Mouse (Mus musculus) midbrain, embryonic 14.5 days (tissue): ENCODE data around the gene Rasgef1a. TPM values are rescaled to one million over a fixed set of nuclear protein-coding genes. Genes with fewer than 3 reads are reported as not detected.
A peak's percentile ranks its signal among the peaks of the same experiment; 100 is the strongest.

Source experiments
- ATAC-seq: fragments of 200-750 bp; cut with Nextera tagmentation; 2 replicates; pipeline ENCODE4 v1.8.0; 2017; ENCODE audit warnings: moderate number of reproducible peaks, moderate library complexity; ENCODE audit not compliant: low FRiP score, low TSS enrichment
- DNase-seq: peaks from one replicate; pipeline ENCODE4 v3.0.0-alpha.2; 2015
- H3K27ac ChIP-seq: fragments of 300-500 bp; sonication (generic); replicated peaks from 2 replicates; pipeline ENCODE4 v1.5.1; 2014; ENCODE audit warnings: mild to moderate bottlenecking, low read depth, low read length, moderate library complexity
- H3K27me3 ChIP-seq: fragments of 300-500 bp; sonication (generic); 2 replicates; pipeline ENCODE4 v1.6.1; 2014; ENCODE audit warnings: low read length, control low read depth, mixed read lengths; ENCODE audit not compliant: control insufficient read depth, insufficient read depth
- H3K36me3 ChIP-seq: fragments of 300-500 bp; sonication (generic); 2 replicates; pipeline ENCODE4 v1.6.1; 2014; ENCODE audit warnings: low read length, control low read depth; ENCODE audit not compliant: control insufficient read depth, insufficient read depth
- H3K4me1 ChIP-seq: fragments of 300-500 bp; sonication (generic); 2 replicates; pipeline ENCODE4 v1.6.1; 2014; ENCODE audit warnings: mild to moderate bottlenecking, antibody characterized with exemption, low read length, control low read depth; ENCODE audit not compliant: control insufficient read depth, insufficient read depth
- H3K4me2 ChIP-seq: fragments of 300-500 bp; sonication (generic); 2 replicates; pipeline ENCODE4 v1.6.1; 2014; ENCODE audit warnings: mild to moderate bottlenecking, low read length, moderate library complexity
- H3K4me3 ChIP-seq: fragments of 300-500 bp; sonication (generic); replicated peaks from 2 replicates; pipeline ENCODE4 v1.5.1; 2014; ENCODE audit warnings: low read depth, low read length
- H3K9ac ChIP-seq: fragments of 300-500 bp; sonication (generic); replicated peaks from 2 replicates; pipeline ENCODE4 v1.6.1; 2014; ENCODE audit warnings: mild to moderate bottlenecking, low read length, moderate library complexity
- H3K9me3 ChIP-seq: fragments of 300-500 bp; sonication (generic); 2 replicates; pipeline ENCODE4 v1.6.1; 2016; ENCODE audit warnings: low read length, control low read depth, mixed read lengths; ENCODE audit not compliant: control insufficient read depth
- WGBS: fragments of 180-500 bp; shearing (Covaris S2); extraction: QIAGEN DNeasy Blood & Tissue Kit; methylation state at CpG from one replicate; pipeline ENCODE4 v1.1.7; 2014; 5-methylcytosine and 5-hydroxymethylcytosine counted together
- polyA plus RNA-seq: library from polyadenylated mRNA; unstranded; fragments of >200 nt; fragmentation: Nextera tagmentation; extraction: Ambion mirVana; gene quantifications from 2 replicates; pipeline ENCODE4 v1.2.1, GENCODE M21; 2014

Rasgef1a gene
- polyA plus RNA-seq, 1 experiment from 2014 or later = 2.1 TPM

- WGBS = 79% methylated on average over 5 of the region's 5 CpGs
- H3K4me1 ChIP-seq = peaks cover 11% of the 10 kb centered on the region; the same call in 1 of the 2 replicates
- H3K27ac ChIP-seq = no peak overlapping the region
- DNase-seq (no peak), ATAC-seq (no peak)
- no peak overlapping the region for H3K9ac ChIP-seq
- H3K36me3 ChIP-seq = no peaks in the 10 kb centered on the region
- no peaks in the 10 kb centered on the region for H3K9me3 ChIP-seq
- no peak overlapping the region for H3K4me2 ChIP-seq
- H3K4me3 ChIP-seq = no peak overlapping the region
- no peaks in the 10 kb centered on the region for H3K27me3 ChIP-seq
Measured at GRCm38 (mm10) chr6:118063266-118063665, 52.0 kb downstream of the Rasgef1a start.

- H3K9me3 ChIP-seq = no peaks in the 10 kb centered on the region
- ATAC-seq = peak; percentile 59; the same call in 1 of the 2 replicates
Measured at GRCm38 (mm10) chr6:118064968-118065530, 53.8 kb downstream of the Rasgef1a start.

GRCm38 (mm10) chr6:118065837-118066198 is 54.6 kb downstream of the Rasgef1a start:
- Histone ChIP-seq H3K36me3 (no peaks in the 10 kb centered on the region), H3K9me3 (no peaks in the 10 kb centered on the region), H3K4me1 (peaks cover 11% of the 10 kb centered on the region; the same call in 1 of the 2 replicates), H3K27ac (no peak overlapping the region), H3K4me3 (peak overlapping the region; percentile 47), H3K9ac (peak overlapping the region; percentile 70), H3K27me3 (no peaks in the 10 kb centered on the region), H3K4me2 (peak overlapping the region; percentile 98)
- peak; percentile 68 for DNase-seq
- ATAC-seq = 0 out of 2 replicates have a peak, but pooled peaks have one; percentile 3
- 0% methylated on average over 10 of the region's 12 CpGs for WGBS

More at GRCm38 (mm10) chr6:118064968-118065530, 53.8 kb downstream of the Rasgef1a start:
- Histone ChIP-seq H3K4me1 (peaks cover 11% of the 10 kb centered on the region; the same call in 1 of the 2 replicates), H3K4me3 (no peak overlapping the region), H3K9ac (no peak overlapping the region), H3K4me2 (peak overlapping the region; percentile 98), H3K36me3 (no peaks in the 10 kb centered on the region), H3K27me3 (no peaks in the 10 kb centered on the region), H3K27ac (no peak overlapping the region)
- DNase-seq = peak; percentile 85
- WGBS = 11% methylated on average over 7 of the region's 7 CpGs

- DNase-seq (peak; percentile 59), ATAC-seq (peak; percentile 64)
- Histone ChIP-seq H3K36me3 (no peaks in the 10 kb centered on the region), H3K4me3 (peak overlapping the region; percentile 47), H3K9me3 (no peaks in the 10 kb centered on the region), H3K27ac (no peak overlapping the region), H3K4me2 (peak overlapping the region; percentile 98), H3K27me3 (no peaks in the 10 kb centered on the region), H3K9ac (peak overlapping the region; percentile 70), H3K4me1 (peaks cover 11% of the 10 kb centered on the region; the same call in 1 of the 2 replicates)
- whole genome bisulfite sequencing = 3% methylated on average over 40 of the region's 40 CpGs
Measured at GRCm38 (mm10) chr6:118066199-118067081, 55.2 kb downstream of the Rasgef1a start.

- H3K27me3 ChIP-seq = no peaks in the 10 kb centered on the region
- DNase-seq = no peak
- H3K4me1 ChIP-seq = peaks cover 11% of the 10 kb centered on the region; the same call in 1 of the 2 replicates
- no peak overlapping the region for H3K4me2 ChIP-seq
- H3K9me3 ChIP-seq = no peaks in the 10 kb centered on the region
- ATAC-seq = no peak
- H3K9ac ChIP-seq = no peak overlapping the region
- no peak overlapping the region for H3K4me3 ChIP-seq
- H3K27ac ChIP-seq = no peak overlapping the region
- no peaks in the 10 kb centered on the region for H3K36me3 ChIP-seq
- 68% methylated on average over 7 of the region's 7 CpGs for WGBS
Measured at GRCm38 (mm10) chr6:118067720-118068119, 56.5 kb downstream of the Rasgef1a start.

GRCm38 (mm10) chr6:118070321-118071012 is 59.2 kb downstream of the Rasgef1a start:
- no peak for DNase-seq
- no peaks in the 10 kb centered on the region for H3K36me3 ChIP-seq
- H3K4me3 ChIP-seq = no peak overlapping the region
- peaks cover 18% of the 10 kb centered on the region; the same call in 1 of the 2 replicates for H3K4me1 ChIP-seq
- 76% methylated on average over 5 of the region's 5 CpGs for WGBS
- no peaks in the 10 kb centered on the region for H3K27me3 ChIP-seq
- no peak overlapping the region for H3K9ac ChIP-seq
- ATAC-seq = no peak
- no peaks in the 10 kb centered on the region for H3K9me3 ChIP-seq
- no peak overlapping the region for H3K4me2 ChIP-seq
- H3K27ac ChIP-seq = no peak overlapping the region

- no peak for ATAC-seq
- 83% methylated on average over 4 of the region's 4 CpGs for WGBS
Measured at GRCm38 (mm10) chr6:118071013-118071350, 59.7 kb downstream of the Rasgef1a start.

GRCm38 (mm10) chr6:118071416-118071815 is 60.2 kb downstream of the Rasgef1a start:
- Histone ChIP-seq H3K4me1 (peaks cover 12% of the 10 kb centered on the region; the same call in 1 of the 2 replicates), H3K4me2 (no peak overlapping the region), H3K9ac (no peak overlapping the region), H3K4me3 (no peak overlapping the region), H3K27me3 (no peaks in the 10 kb centered on the region), H3K9me3 (no peaks in the 10 kb centered on the region), H3K36me3 (no peaks in the 10 kb centered on the region), H3K27ac (no peak overlapping the region)
- 48% methylated on average over 3 of the region's 3 CpGs for WGBS
- no peak for ATAC-seq
- no peak for DNase-seq

More at GRCm38 (mm10) chr6:118071013-118071350, 59.7 kb downstream of the Rasgef1a start:
- no peak for DNase-seq
- H3K4me3 ChIP-seq = no peak overlapping the region
- H3K4me1 ChIP-seq = peaks cover 17% of the 10 kb centered on the region; the same call in 1 of the 2 replicates
- no peak overlapping the region for H3K4me2 ChIP-seq
- H3K27me3 ChIP-seq = no peaks in the 10 kb centered on the region
- no peaks in the 10 kb centered on the region for H3K9me3 ChIP-seq
- H3K9ac ChIP-seq = no peak overlapping the region
- H3K27ac ChIP-seq = no peak overlapping the region
- no peaks in the 10 kb centered on the region for H3K36me3 ChIP-seq
